Mouse (Mus musculus) cerebellum, adult 2 months (tissue): Measurements from ENCODE around the gene Phf12. TPM values are rescaled to one million over a fixed set of nuclear protein-coding genes. Genes with fewer than 3 reads are reported as not detected.

Experiments
- DNase-seq, 2 experiments: peaks; one replicate each; pipeline ENCODE4 v3.0.0; 2021
- H3K27ac ChIP-seq: fragments of 200-500 bp; 2 replicates; pipeline ENCODE4 v1.5.1; 2012; ENCODE audit warnings: low read length, control low read depth, inconsistent platforms; ENCODE audit not compliant: insufficient read depth
- H3K27me3 ChIP-seq: fragments of 200-500 bp; 2 replicates; pipeline ENCODE4 v1.6.1; 2012; ENCODE audit warnings: inconsistent platforms, mild to moderate bottlenecking, low read length, moderate library complexity; ENCODE audit not compliant: control insufficient read depth, insufficient read depth
- H3K4me1 ChIP-seq: fragments of 200-500 bp; 2 replicates; pipeline ENCODE4 v1.6.1; 2011; ENCODE audit warnings: low read length; ENCODE audit not compliant: control insufficient read depth, insufficient read depth
- H3K4me3 ChIP-seq: fragments of 200-500 bp; replicated peaks from 2 replicates; pipeline ENCODE3; 2011; ENCODE audit warnings: mild to moderate bottlenecking, low read depth, low read length, control low read depth; ENCODE audit not compliant: insufficient read depth
- CTCF ChIP-seq: fragments of 200-500 bp; IDR thresholded peaks from 2 replicates; pipeline ENCODE4 v1.5.1; 2011; ENCODE audit warnings: low read depth, mild to moderate bottlenecking, control low read depth, low read length, moderate library complexity, borderline replicate concordance; ENCODE audit not compliant: insufficient read depth
- POLR2A ChIP-seq: fragments of 200-500 bp; IDR thresholded peaks from 2 replicates; pipeline ENCODE4 v1.6.1; 2011; ENCODE audit warnings: low read length, control low read depth, borderline replicate concordance; ENCODE audit not compliant: insufficient read depth
- WGBS: fragments of 180-500 bp; shearing (Covaris S2); methylation state at CpG from one replicate; pipeline ENCODE4 v1.1.7; 2018; 5-methylcytosine and 5-hydroxymethylcytosine counted together
- polyA plus RNA-seq: library from polyadenylated mRNA; depleted of rRNA; stranded (reverse); fragments of >200 nt; gene quantifications from 2 replicates; pipeline ENCODE4 v1.2.3, GENCODE M21; 2012

Gene Phf12
- polyA plus RNA-seq, 1 experiment = 50.1 TPM

GRCm38 (mm10) chr11:78059833-78060757 lies 77.5 kb downstream of the Phf12 start:
- WGBS = 38% methylated on average over 9 of the region's 9 CpGs
- no peaks in the 10 kb centered on the region for H3K27me3 ChIP-seq
- H3K4me1 ChIP-seq = no peaks in the 10 kb centered on the region
- peak; percentile 55 to 65 for DNase-seq
- TF ChIP-seq POLR2A (no peak), CTCF (peak; percentile 86)
- no peak overlapping the region for H3K4me3 ChIP-seq
- no peak overlapping the region for H3K27ac ChIP-seq

- no peak for DNase-seq
- Histone ChIP-seq H3K4me3 (no peak overlapping the region), H3K27ac (no peak overlapping the region), H3K27me3 (no peaks in the 10 kb centered on the region), H3K4me1 (no peaks in the 10 kb centered on the region)
- WGBS = 90% methylated on average over 1 of the region's 1 CpGs
- TF ChIP-seq POLR2A (no peak), CTCF (no peak)
Observed at GRCm38 (mm10) chr11:78062563-78062962, 80.0 kb downstream of the Phf12 start.

- Histone ChIP-seq H3K27ac (no peak overlapping the region), H3K4me1 (no peaks in the 10 kb centered on the region), H3K4me3 (no peak overlapping the region), H3K27me3 (no peaks in the 10 kb centered on the region)
- 48% methylated on average over 2 of the region's 2 CpGs for WGBS
- no peak for TF ChIP-seq CTCF
- no peak for TF ChIP-seq POLR2A
- DNase-seq = no peak
Observed at GRCm38 (mm10) chr11:78065906-78066305, 83.4 kb downstream of the Phf12 start.

GRCm38 (mm10) chr11:78066641-78067040 lies 84.1 kb downstream of the Phf12 start:
- Histone ChIP-seq H3K27ac (no peak overlapping the region), H3K27me3 (no peaks in the 10 kb centered on the region), H3K4me1 (no peaks in the 10 kb centered on the region), H3K4me3 (no peak overlapping the region)
- WGBS = 45% methylated on average over 2 of the region's 2 CpGs
- no peak for TF ChIP-seq CTCF
- TF ChIP-seq POLR2A = no peak
- DNase-seq = no peak

- 61% methylated on average over 5 of the region's 5 CpGs for WGBS
- TF ChIP-seq POLR2A (no peak), CTCF (no peak)
- no peak overlapping the region for H3K27ac ChIP-seq
- H3K4me3 ChIP-seq = no peak overlapping the region
- H3K4me1 ChIP-seq = no peaks in the 10 kb centered on the region
- H3K27me3 ChIP-seq = no peaks in the 10 kb centered on the region
- DNase-seq = no peak
Observed at GRCm38 (mm10) chr11:78067566-78067965, 85.0 kb downstream of the Phf12 start.

- Histone ChIP-seq H3K27ac (no peak overlapping the region), H3K27me3 (no peaks in the 10 kb centered on the region), H3K4me1 (no peaks in the 10 kb centered on the region), H3K4me3 (no peak overlapping the region)
- TF ChIP-seq CTCF (no peak), POLR2A (no peak)
- no peak for DNase-seq
- 82% methylated on average over 5 of the region's 5 CpGs for WGBS
Observed at GRCm38 (mm10) chr11:78069130-78069529, 86.6 kb downstream of the Phf12 start.

- Histone ChIP-seq H3K27me3 (no peaks in the 10 kb centered on the region), H3K4me1 (no peaks in the 10 kb centered on the region), H3K27ac (no peak overlapping the region), H3K4me3 (no peak overlapping the region)
- whole genome bisulfite sequencing = 88% methylated on average over 6 of the region's 6 CpGs
- DNase-seq = no peak
- TF ChIP-seq POLR2A (no peak), CTCF (no peak)
Observed at GRCm38 (mm10) chr11:78069646-78070045, 87.1 kb downstream of the Phf12 start.

GRCm38 (mm10) chr11:78071938-78072337 lies 89.4 kb downstream of the Phf12 start:
- H3K27me3 ChIP-seq = no peaks in the 10 kb centered on the region
- H3K4me1 ChIP-seq = no peaks in the 10 kb centered on the region
- TF ChIP-seq POLR2A = no peak
- H3K27ac ChIP-seq = no peak overlapping the region
- 79% methylated on average over 5 of the region's 5 CpGs for WGBS
- no peak for DNase-seq
- H3K4me3 ChIP-seq = no peak overlapping the region
